Mouse (Mus musculus): Measurements from ENCODE around the gene Nr1i3. TPM values are rescaled to one million over a fixed set of nuclear protein-coding genes. Genes with fewer than 3 reads are reported as not detected.

Nr1i3 gene
- total and polyA plus RNA-seq, 3 experiments: 0.24 to 1.7 TPM; not detected in 1

DNA sequence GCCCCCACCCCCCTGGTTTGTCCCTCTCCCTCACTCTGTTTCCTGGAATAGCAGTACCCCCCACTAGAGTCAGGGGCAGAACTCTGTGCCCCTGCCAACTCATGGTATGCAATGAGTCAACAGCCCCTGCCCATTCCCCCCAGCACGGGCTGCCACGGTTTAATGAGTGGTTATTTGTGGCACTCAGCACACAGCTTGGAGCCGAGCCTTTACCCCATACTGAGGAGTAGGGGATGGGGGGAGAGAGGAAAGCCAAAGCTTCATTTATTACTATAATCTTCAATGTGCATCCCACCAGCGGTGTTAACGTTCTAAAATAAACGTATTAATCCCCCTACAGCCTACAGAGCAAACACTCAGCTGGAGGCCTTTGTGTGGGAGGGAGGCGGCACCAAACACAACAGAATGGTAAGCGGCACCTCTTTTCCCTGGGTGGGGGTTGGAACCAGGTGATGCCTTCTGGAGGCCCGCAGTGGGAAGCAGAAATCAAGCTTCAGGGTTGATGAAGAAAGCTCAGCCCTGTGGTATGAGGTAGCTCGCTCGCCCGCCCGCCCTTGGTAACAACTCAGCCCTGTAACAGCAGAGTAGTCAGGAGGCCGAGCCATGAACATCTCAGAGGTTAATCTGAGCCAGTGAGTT is 24.2 kb upstream of the Nr1i3 start:
- no peak for TF ChIP-seq MYB (IDR thresholded peaks at IDR 0.05; ENCODE audit: low read depth, low read length)
- TF ChIP-seq RCOR1 (IDR thresholded peaks at IDR 0.05; ENCODE audit: low read depth, low read length): no peak
- no peak for TF ChIP-seq JUND (IDR thresholded peaks at IDR 0.05; ENCODE audit: low read depth, low read length)
- no peak for TF ChIP-seq MXI1 (IDR thresholded peaks at IDR 0.05; ENCODE audit: low read depth, low read length)
- TF ChIP-seq CTCF (IDR thresholded peaks at IDR 0.05 in 2 of 3, conservative IDR thresholded peaks at IDR 0.05 in 1 of 3; ENCODE audit: control insufficient read depth in 1 of 3, insufficient read depth in 1 of 3, low read depth in 2 of 3, low read length in 3 of 3, poor library complexity in 1 of 3, severe bottlenecking in 1 of 3): no peak
- TF ChIP-seq SMC3 (IDR thresholded peaks at IDR 0.05; ENCODE audit: low read depth, low read length): no peak
- TF ChIP-seq USF2 (IDR thresholded peaks at IDR 0.05; ENCODE audit: borderline replicate concordance in 1 of 2, insufficient read depth in 1 of 2, low read depth in 1 of 2, low read length in 2 of 2): no peak
- no peak for TF ChIP-seq TAL1 (IDR thresholded peaks at IDR 0.05; ENCODE audit: low read length)
- TF ChIP-seq NRF1 (IDR thresholded peaks at IDR 0.05; ENCODE audit: insufficient read depth, low read depth, low read length, poor library complexity, severe bottlenecking): no peak
- no peak for TF ChIP-seq MAZ (IDR thresholded peaks at IDR 0.05; ENCODE audit: low read depth, low read length)
- no peak for TF ChIP-seq HCFC1 (IDR thresholded peaks at IDR 0.05; ENCODE audit: low read depth, low read length)
- no peak for TF ChIP-seq POLR2AphosphoS5 (IDR thresholded peaks at IDR 0.05; ENCODE audit: borderline replicate concordance, low read depth, low read length)
- TF ChIP-seq RAD21 (IDR thresholded peaks at IDR 0.05; ENCODE audit: low read depth, low read length): no peak
- no peak for TF ChIP-seq ELF1 (IDR thresholded peaks at IDR 0.05; ENCODE audit: low read depth, low read length)
- no peak for TF ChIP-seq POLR2A (IDR thresholded peaks at IDR 0.05; ENCODE audit: control insufficient read depth in 1 of 2, insufficient read depth in 1 of 2, low read depth in 1 of 2, low read length in 2 of 2, poor library complexity in 1 of 2)
- TF ChIP-seq GATA1 (IDR thresholded peaks at IDR 0.05; ENCODE audit: low read depth, low read length): no peak
- no peak for TF ChIP-seq ZMIZ1 (IDR thresholded peaks at IDR 0.05; ENCODE audit: low read depth, low read length)
- TF ChIP-seq EP300 (IDR thresholded peaks at IDR 0.05; ENCODE audit: low read depth in 1 of 2, low read length in 2 of 2): no peak
- Histone ChIP-seq H3K4me1 (ENCODE audit: control insufficient read depth in 1 of 2, insufficient read depth in 2 of 2, low read length in 2 of 2) (peaks cover 0 to 5% of the 10 kb centered on the region in 2 experiments; a peak in 1 of 4 replicates), H3K9ac (ENCODE audit: control insufficient read depth, low read depth, low read length, poor library complexity, severe bottlenecking) (no peak overlapping the region), H3K79me2 (ENCODE audit: control insufficient read depth, insufficient read depth, low read length, poor library complexity) (no peaks in the 10 kb centered on the region), H3K27me3 (ENCODE audit: control insufficient read depth in 1 of 2, insufficient read depth in 2 of 2, low read length in 2 of 2) (peaks cover 0 to 3% of the 10 kb centered on the region in 2 experiments; a peak in 2 of 4 replicates), H3K27ac (ENCODE audit: control insufficient read depth, low read depth, low read length) (no peak overlapping the region), H3K36me3 (ENCODE audit: control insufficient read depth in 1 of 2, insufficient read depth in 2 of 2, low read length in 2 of 2) (peaks cover 0 to 4% of the 10 kb centered on the region in 2 experiments; a peak in 2 of 4 replicates), H3K4me3 (ENCODE audit: control insufficient read depth in 1 of 2, insufficient read depth in 1 of 2, low read depth in 2 of 2, low read length in 2 of 2) (no peak overlapping the region), H3K9me3 (replicated peaks; ENCODE audit: insufficient read depth, low read length) (no peaks in the 10 kb centered on the region)
- DNase-seq (ENCODE audit: low read depth, low spot score): no peak

GRCm38 (mm10) chr1:171190832-171191231 is 22.9 kb upstream of the Nr1i3 start:
- Histone ChIP-seq H3K27me3 (ENCODE audit: control insufficient read depth in 1 of 2, insufficient read depth in 2 of 2, low read length in 2 of 2) (peaks cover 0 to 3% of the 10 kb centered on the region in 2 experiments; a peak in 2 of 4 replicates), H3K36me3 (ENCODE audit: control insufficient read depth in 1 of 2, insufficient read depth in 2 of 2, low read length in 2 of 2) (peaks cover 0 to 4% of the 10 kb centered on the region in 2 experiments; a peak in 2 of 4 replicates), H3K27ac (ENCODE audit: control insufficient read depth, low read depth, low read length) (no peak overlapping the region), H3K79me2 (ENCODE audit: control insufficient read depth, insufficient read depth, low read length, poor library complexity) (no peaks in the 10 kb centered on the region), H3K4me1 (ENCODE audit: control insufficient read depth in 1 of 2, insufficient read depth in 2 of 2, low read length in 2 of 2) (peaks cover 0 to 5% of the 10 kb centered on the region in 2 experiments; a peak in 1 of 4 replicates), H3K9me3 (replicated peaks; ENCODE audit: insufficient read depth, low read length) (no peaks in the 10 kb centered on the region), H3K9ac (ENCODE audit: control insufficient read depth, low read depth, low read length, poor library complexity, severe bottlenecking) (no peak overlapping the region), H3K4me3 (ENCODE audit: control insufficient read depth in 1 of 2, insufficient read depth in 1 of 2, low read depth in 2 of 2, low read length in 2 of 2) (no peak overlapping the region)
- DNase-seq (ENCODE audit: low read depth, low spot score): no peak
- no peak for TF ChIP-seq TCF12 (IDR thresholded peaks at IDR 0.05; ENCODE audit: low read depth, low read length)
- TF ChIP-seq MAFK (IDR thresholded peaks at IDR 0.05; ENCODE audit: borderline replicate concordance, low read depth, low read length): no peak
- no peak for TF ChIP-seq MAZ (IDR thresholded peaks at IDR 0.05; ENCODE audit: low read depth, low read length)
- no peak for TF ChIP-seq POLR2AphosphoS5 (IDR thresholded peaks at IDR 0.05; ENCODE audit: borderline replicate concordance, low read depth, low read length)
- TF ChIP-seq MEF2A (IDR thresholded peaks at IDR 0.05; ENCODE audit: extremely low read depth, insufficient replicate concordance, low read depth, low read length, poor library complexity, severe bottlenecking): no peak
- no peak for TF ChIP-seq TAL1 (IDR thresholded peaks at IDR 0.05; ENCODE audit: low read length)
- no peak for TF ChIP-seq ELF1 (IDR thresholded peaks at IDR 0.05; ENCODE audit: low read depth, low read length)

Data from MEL (cell line).